Mouse (Mus musculus) midbrain, postnatal 0 days (tissue): ENCODE data around the gene Ifna12. TPM values are rescaled to one million over a fixed set of nuclear protein-coding genes. Genes with fewer than 3 reads are reported as not detected.

Source experiments
- ATAC-seq: fragments of 200-750 bp; cut with Nextera tagmentation; 2 replicates; pipeline ENCODE4 v1.8.0; 2017; ENCODE audit warnings: moderate number of reproducible peaks, mild to moderate bottlenecking, moderate TSS enrichment, moderate library complexity; ENCODE audit not compliant: low FRiP score
- DNase-seq: peaks from one replicate; pipeline ENCODE4 v3.0.0-alpha.2; 2015; ENCODE audit warnings: low spot score
- H3K27ac ChIP-seq: fragments of 300-500 bp; sonication (generic); 2 replicates; pipeline ENCODE4 v1.5.1; 2014; ENCODE audit warnings: low read depth, mild to moderate bottlenecking, low read length, mixed read lengths
- H3K27me3 ChIP-seq: fragments of 300-500 bp; sonication (generic); 2 replicates; pipeline ENCODE4 v1.6.1; 2014; ENCODE audit warnings: low read length, control low read depth, mixed read lengths; ENCODE audit not compliant: insufficient read depth
- H3K36me3 ChIP-seq: fragments of 300-500 bp; sonication (generic); 2 replicates; pipeline ENCODE4 v1.6.1; 2014; ENCODE audit warnings: low read length, control low read depth, mixed read lengths; ENCODE audit not compliant: insufficient read depth
- H3K4me1 ChIP-seq: fragments of 300-500 bp; sonication (generic); 2 replicates; pipeline ENCODE4 v1.6.1; 2014; ENCODE audit warnings: mild to moderate bottlenecking, control low read depth, antibody characterized with exemption, low read length, mixed read lengths; ENCODE audit not compliant: insufficient read depth
- H3K4me2 ChIP-seq: fragments of 300-500 bp; sonication (generic); 2 replicates; pipeline ENCODE4 v1.6.1; 2014; ENCODE audit warnings: low read depth, mild to moderate bottlenecking, low read length, mixed read lengths; ENCODE audit not compliant: poor library complexity, severe bottlenecking
- H3K4me3 ChIP-seq: fragments of 300-500 bp; sonication (generic); 2 replicates; pipeline ENCODE4 v1.5.1; 2014; ENCODE audit warnings: low read depth, mild to moderate bottlenecking, low read length, moderate library complexity
- H3K9ac ChIP-seq: fragments of 300-500 bp; sonication (generic); replicated peaks from 2 replicates; pipeline ENCODE4 v1.6.1; 2014; ENCODE audit warnings: mild to moderate bottlenecking, low read length, moderate library complexity, mixed read lengths; ENCODE audit not compliant: poor library complexity, severe bottlenecking
- H3K9me3 ChIP-seq: fragments of 300-500 bp; sonication (generic); 2 replicates; pipeline ENCODE4 v1.6.1; 2016; ENCODE audit warnings: low read length, control low read depth
- CTCF ChIP-seq: IDR thresholded peaks from 2 replicates; pipeline ENCODE4 v1.5.1; 2016; ENCODE audit warnings: antibody characterized with exemption, mild to moderate bottlenecking
- WGBS: fragments of 180-500 bp; shearing (Covaris S2); extraction: QIAGEN DNeasy Blood & Tissue Kit; methylation state at CpG from one replicate; pipeline ENCODE4 v1.1.7; 2014; 5-methylcytosine and 5-hydroxymethylcytosine counted together
- polyA plus RNA-seq: library from polyadenylated mRNA; unstranded; fragments of >200 nt; fragmentation: Nextera tagmentation; extraction: Ambion mirVana; gene quantifications from 2 replicates; pipeline ENCODE4 v1.2.1, GENCODE M21; 2015
- total RNA-seq: library from RNA; depleted of rRNA; stranded (reverse); fragments of >200 nt; gene quantifications from 2 replicates; pipeline ENCODE4 v1.2.3, GENCODE M21; 2014; rRNA removed

Ifna12 gene
- total RNA-seq (not detected in 2 replicates), polyA plus RNA-seq (not detected in 2 replicates)

DNA sequence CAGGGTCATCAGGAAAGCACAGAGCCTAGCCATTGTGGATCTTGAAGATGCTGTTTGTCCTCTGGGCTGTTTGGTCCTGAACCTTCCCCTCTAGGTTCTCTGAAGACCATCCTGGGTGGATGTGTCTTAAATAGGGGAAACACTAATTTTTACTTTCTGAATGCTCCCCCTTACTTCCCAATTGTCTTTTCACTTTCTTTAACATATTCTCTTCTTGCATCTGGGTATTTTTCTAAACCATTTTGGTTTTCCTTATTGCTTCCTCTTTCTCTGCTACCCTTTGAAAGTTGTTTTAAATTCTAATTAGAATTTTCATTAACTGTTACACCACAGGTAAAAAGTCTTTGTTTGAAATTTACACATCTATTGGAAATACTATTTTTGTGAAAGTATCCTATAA, at the start of gene Ifna12:
Gene Ifna12, minus strand, starts transcription at position 101 of the 400 bp plus-strand sequence.
- Histone ChIP-seq H3K4me1 (no peaks in the 10 kb centered on the region), H3K9ac (no peak within 1 kb of the TSS), H3K27ac (no peak within 1 kb of the TSS), H3K4me2 (no peak within 1 kb of the TSS), H3K27me3 (no peaks in the 10 kb centered on the region), H3K36me3 (no peaks in the 10 kb centered on the region), H3K9me3 (no peaks in the 10 kb centered on the region), H3K4me3 (no peak within 1 kb of the TSS)
- DNase-seq (no peak), ATAC-seq (no peak)
- TF ChIP-seq CTCF, result no peak

GRCm38 (mm10) chr4:88644359-88644758, 41.2 kb upstream of the Ifna12 start, which contains the start of gene Ifna13:
TSS of gene Ifna13 (minus strand) at chr4:88644459.
- Histone ChIP-seq H3K27me3 (no peaks in the 10 kb centered on the region), H3K4me1 (no peaks in the 10 kb centered on the region), H3K4me3 (no peak within 1 kb of the TSS), H3K27ac (no peak within 1 kb of the TSS), H3K9me3 (no peaks in the 10 kb centered on the region), H3K9ac (no peak within 1 kb of the TSS), H3K4me2 (no peak within 1 kb of the TSS), H3K36me3 (no peaks in the 10 kb centered on the region)
- WGBS, result 58% methylated on average over 2 of the region's 2 CpGs
- DNase-seq (no peak), ATAC-seq (no peak)
- TF ChIP-seq CTCF, result no peak

- H3K9me3 ChIP-seq, result no peaks in the 10 kb centered on the region
- no peaks in the 10 kb centered on the region for H3K36me3 ChIP-seq
- H3K4me3 ChIP-seq, result no peak overlapping the region
- no peak for TF ChIP-seq CTCF
- ATAC-seq (no peak), DNase-seq (no peak)
- H3K4me1 ChIP-seq, result no peaks in the 10 kb centered on the region
- H3K9ac ChIP-seq, result no peak overlapping the region
- no peak overlapping the region for H3K4me2 ChIP-seq
- 37% methylated on average over 2 of the region's 2 CpGs for WGBS
- no peaks in the 10 kb centered on the region for H3K27me3 ChIP-seq
- no peak overlapping the region for H3K27ac ChIP-seq
Observed at GRCm38 (mm10) chr4:88642526-88642925, 39.4 kb upstream of the Ifna12 start.

DNA sequence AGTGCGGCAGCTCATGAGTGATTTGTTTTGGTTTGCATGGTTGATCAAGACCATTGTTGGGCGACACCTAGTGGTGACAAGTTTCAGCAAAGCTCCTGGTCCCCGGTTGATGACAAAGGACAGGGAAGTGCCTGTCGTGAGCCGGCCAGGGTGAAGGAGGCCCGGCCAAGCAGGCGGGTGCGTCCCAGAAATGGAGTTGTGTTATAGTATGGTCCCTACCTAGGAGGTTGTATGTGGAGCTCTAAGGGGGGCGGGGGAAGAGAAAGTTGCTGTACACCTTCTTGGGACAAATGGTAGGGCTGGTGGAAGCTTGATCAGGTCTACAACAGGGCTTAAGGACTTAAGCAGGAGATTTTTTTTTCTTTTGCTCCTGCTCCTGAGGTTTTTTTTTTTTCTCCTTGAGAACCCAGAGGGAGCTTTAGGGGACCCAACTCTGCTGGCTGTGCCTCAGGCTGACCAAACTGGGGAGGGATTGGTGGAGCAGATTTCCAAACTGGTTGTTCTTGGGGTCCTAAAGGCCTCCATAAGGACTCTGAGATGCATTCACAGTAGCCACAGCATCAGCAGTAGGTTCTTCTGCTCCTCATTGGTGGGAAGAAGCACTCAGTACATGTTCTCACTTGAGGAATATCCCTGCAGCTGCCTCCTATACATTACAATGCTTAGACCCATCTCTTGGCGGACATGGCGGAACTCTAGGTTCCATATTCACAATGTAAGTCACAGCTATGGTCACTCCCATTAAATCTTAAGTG, 38.1 kb upstream of the Ifna12 start:
- peak; percentile 95 for DNase-seq
- Histone ChIP-seq H3K4me1 (no peaks in the 10 kb centered on the region), H3K27ac (no peak overlapping the region), H3K9me3 (no peaks in the 10 kb centered on the region), H3K4me2 (peak overlapping the region; percentile 44), H3K9ac (no peak overlapping the region), H3K4me3 (peak overlapping the region; percentile 22; the same call in 1 of the 2 replicates), H3K36me3 (no peaks in the 10 kb centered on the region), H3K27me3 (no peaks in the 10 kb centered on the region)
- peak; percentile 93 for ATAC-seq
- peak; percentile 82 for TF ChIP-seq CTCF
- 13% methylated on average over 11 of the region's 11 CpGs for WGBS

- Histone ChIP-seq H3K9ac (no peak overlapping the region), H3K4me3 (peak overlapping the region; percentile 22; the same call in 1 of the 2 replicates), H3K36me3 (no peaks in the 10 kb centered on the region), H3K9me3 (no peaks in the 10 kb centered on the region), H3K27ac (no peak overlapping the region), H3K4me1 (no peaks in the 10 kb centered on the region), H3K4me2 (peak overlapping the region; percentile 44), H3K27me3 (no peaks in the 10 kb centered on the region)
- 62% methylated on average over 8 of the region's 8 CpGs for WGBS
- no peak for TF ChIP-seq CTCF
- no peak for DNase-seq
- no peak for ATAC-seq
Observed at GRCm38 (mm10) chr4:88640704-88641076, 37.5 kb upstream of the Ifna12 start.

DNA sequence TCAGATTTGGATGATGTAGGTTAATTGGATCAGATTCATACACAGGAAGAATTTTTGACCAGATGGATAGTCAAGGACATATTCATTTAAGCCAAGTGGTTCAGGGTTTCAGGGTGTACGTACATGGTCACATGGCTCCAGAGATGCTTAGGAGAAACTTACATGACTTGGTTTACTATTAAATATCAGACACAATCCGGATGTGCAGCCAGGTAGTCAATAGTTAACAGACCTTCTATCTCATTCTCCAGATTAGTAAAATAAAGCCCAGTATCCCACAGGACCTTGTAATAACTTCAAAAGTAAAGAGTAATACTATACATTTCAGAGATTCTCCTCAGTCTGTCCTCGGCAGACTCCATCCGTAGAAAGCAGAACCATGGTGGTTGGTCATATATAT, 31.1 kb upstream of the Ifna12 start, which contains the start of gene C87499:
Gene C87499, minus strand, starts transcription at position 101 of the 400 bp plus-strand sequence.
- Histone ChIP-seq H3K36me3 (no peaks in the 10 kb centered on the region), H3K4me3 (no peak within 1 kb of the TSS), H3K9ac (no peak within 1 kb of the TSS), H3K27me3 (no peaks in the 10 kb centered on the region), H3K9me3 (no peaks in the 10 kb centered on the region), H3K4me2 (no peak within 1 kb of the TSS), H3K4me1 (no peaks in the 10 kb centered on the region), H3K27ac (no peak within 1 kb of the TSS)
- no peak for TF ChIP-seq CTCF
- no peak for ATAC-seq
- WGBS, result 94% methylated on average over 4 of the region's 4 CpGs
- DNase-seq, result no peak
